Mouse (Mus musculus): ENCODE measurements around the gene Igsf11.

- TF ChIP-seq ZNF384 (IDR thresholded peaks at IDR 0.05; ENCODE audit: low read depth, low read length): no peak
- no peak for TF ChIP-seq POLR2A (IDR thresholded peaks at IDR 0.05; ENCODE audit: control insufficient read depth in 1 of 2, insufficient read depth in 1 of 2, low read depth in 1 of 2, low read length in 2 of 2, poor library complexity in 1 of 2)
- no peak for TF ChIP-seq E2F4 (IDR thresholded peaks at IDR 0.05; ENCODE audit: borderline replicate concordance, low read depth, low read length)
- TF ChIP-seq EP300 (IDR thresholded peaks at IDR 0.05; ENCODE audit: low read depth in 1 of 2, low read length in 2 of 2): no peak
- no peak for TF ChIP-seq MAZ (IDR thresholded peaks at IDR 0.05; ENCODE audit: low read depth, low read length)
- no peak for TF ChIP-seq CTCF (IDR thresholded peaks at IDR 0.05 in 2 of 3, conservative IDR thresholded peaks at IDR 0.05 in 1 of 3; ENCODE audit: control insufficient read depth in 1 of 3, insufficient read depth in 1 of 3, low read depth in 2 of 3, low read length in 3 of 3, poor library complexity in 1 of 3, severe bottlenecking in 1 of 3)
These were observed 144.8 kb downstream of the Igsf11 start for GRCm38 (mm10) chr16:39037257-39037656.
